Mouse (Mus musculus) lung, embryonic 14.5 days (tissue): ENCODE data around the gene Fkbp15. TPM values are rescaled to one million over a fixed set of nuclear protein-coding genes. Genes with fewer than 3 reads are reported as not detected.

Experiments
- ATAC-seq: fragments of 200-750 bp; cut with Nextera tagmentation; 2 replicates; pipeline ENCODE4 v1.8.0; 2017; ENCODE audit warnings: mild to moderate bottlenecking, moderate TSS enrichment, moderate library complexity; ENCODE audit not compliant: insufficient read depth
- DNase-seq: peaks from one replicate; pipeline ENCODE4 v3.0.0-alpha.2; 2015
- H3K27ac ChIP-seq: fragments of 300-500 bp; sonication (generic); 2 replicates; pipeline ENCODE4 v1.5.1; 2014; ENCODE audit warnings: low read depth, mild to moderate bottlenecking, moderate library complexity
- H3K27me3 ChIP-seq: fragments of 300-500 bp; sonication (generic); 2 replicates; pipeline ENCODE4 v1.6.1; 2014; ENCODE audit warnings: low read length, control low read depth; ENCODE audit not compliant: insufficient read depth
- H3K36me3 ChIP-seq: fragments of 300-500 bp; sonication (generic); 2 replicates; pipeline ENCODE4 v1.6.1; 2014; ENCODE audit warnings: control low read depth; ENCODE audit not compliant: insufficient read depth
- H3K4me1 ChIP-seq: fragments of 300-500 bp; sonication (generic); 2 replicates; pipeline ENCODE4 v1.6.1; 2014; ENCODE audit warnings: antibody characterized with exemption, control low read depth; ENCODE audit not compliant: insufficient read depth
- H3K4me2 ChIP-seq: fragments of 300-500 bp; sonication (generic); 2 replicates; pipeline ENCODE4 v1.6.1; 2014; ENCODE audit warnings: mild to moderate bottlenecking
- H3K4me3 ChIP-seq: fragments of 300-500 bp; sonication (generic); 2 replicates; pipeline ENCODE4 v1.5.1; 2014; ENCODE audit warnings: low read depth, low read length
- H3K9ac ChIP-seq: fragments of 300-500 bp; sonication (generic); 2 replicates; pipeline ENCODE4 v1.6.1; 2014
- H3K9me3 ChIP-seq: fragments of 300-500 bp; sonication (generic); 2 replicates; pipeline ENCODE4 v1.6.1; 2016; ENCODE audit warnings: low read depth, low read length, control low read depth
- CTCF ChIP-seq: IDR thresholded peaks from 2 replicates; pipeline ENCODE4 v1.5.1; 2016; ENCODE audit warnings: antibody characterized with exemption, low read depth
- WGBS: fragments of 180-500 bp; shearing (Covaris S2); extraction: QIAGEN DNeasy Blood & Tissue Kit; methylation state at CpG from one replicate; pipeline ENCODE4 v1.1.7; 2014; 5-methylcytosine and 5-hydroxymethylcytosine counted together
- polyA plus RNA-seq: library from polyadenylated mRNA; unstranded; fragments of >200 nt; fragmentation: Nextera tagmentation; extraction: Ambion mirVana; gene quantifications from 2 replicates; pipeline ENCODE4 v1.2.1, GENCODE M21; 2014

The Fkbp15 gene
- polyA plus RNA-seq, 1 experiment from 2014 or later, result 26.6 TPM

GRCm38 (mm10) chr4:62383752-62384151, 23.4 kb upstream of the Fkbp15 start:
- Histone ChIP-seq H3K4me3 (no peak overlapping the region), H3K4me2 (no peak overlapping the region), H3K4me1 (no peaks in the 10 kb centered on the region), H3K27me3 (no peaks in the 10 kb centered on the region), H3K9ac (no peak overlapping the region), H3K9me3 (no peaks in the 10 kb centered on the region), H3K27ac (no peak overlapping the region), H3K36me3 (peaks cover 22% of the 10 kb centered on the region)
- DNase-seq, result no peak
- WGBS, result 58% methylated on average over 7 of the region's 7 CpGs
- TF ChIP-seq CTCF, result no peak
- no peak for ATAC-seq

- no peak overlapping the region for H3K4me2 ChIP-seq
- H3K4me1 ChIP-seq, result no peaks in the 10 kb centered on the region
- 77% methylated on average over 6 of the region's 6 CpGs for WGBS
- no peak overlapping the region for H3K27ac ChIP-seq
- H3K9ac ChIP-seq, result no peak overlapping the region
- no peak overlapping the region for H3K4me3 ChIP-seq
- TF ChIP-seq CTCF, result no peak
- no peaks in the 10 kb centered on the region for H3K9me3 ChIP-seq
- H3K27me3 ChIP-seq, result no peaks in the 10 kb centered on the region
- ATAC-seq (no peak), DNase-seq (no peak)
- H3K36me3 ChIP-seq, result peaks cover 18% of the 10 kb centered on the region
These were observed 22.9 kb upstream of the Fkbp15 start for GRCm38 (mm10) chr4:62383207-62383606.

- Histone ChIP-seq H3K36me3 (peaks cover 6% of the 10 kb centered on the region; the same call in 1 of the 2 replicates), H3K4me2 (no peak overlapping the region), H3K27me3 (no peaks in the 10 kb centered on the region), H3K9ac (no peak overlapping the region), H3K4me3 (no peak overlapping the region), H3K27ac (no peak overlapping the region), H3K4me1 (no peaks in the 10 kb centered on the region), H3K9me3 (no peaks in the 10 kb centered on the region)
- TF ChIP-seq CTCF, result no peak
- ATAC-seq, result no peak
- no peak for DNase-seq
- 68% methylated on average over 9 of the region's 9 CpGs for WGBS
These were observed 19.5 kb upstream of the Fkbp15 start for GRCm38 (mm10) chr4:62379724-62380381.

- no peak for DNase-seq
These were observed 15.8 kb upstream of the Fkbp15 start for GRCm38 (mm10) chr4:62376123-62376522.

GRCm38 (mm10) chr4:62374342-62374741, 14.0 kb upstream of the Fkbp15 start:
- no peak for TF ChIP-seq CTCF
- WGBS, result 49% methylated on average over 4 of the region's 4 CpGs
- no peak overlapping the region for H3K27ac ChIP-seq
- H3K4me2 ChIP-seq, result no peak overlapping the region
- H3K27me3 ChIP-seq, result no peaks in the 10 kb centered on the region
- H3K36me3 ChIP-seq, result no peaks in the 10 kb centered on the region
- no peaks in the 10 kb centered on the region for H3K4me1 ChIP-seq
- no peaks in the 10 kb centered on the region for H3K9me3 ChIP-seq
- ATAC-seq (no peak), DNase-seq (no peak)
- H3K4me3 ChIP-seq, result no peak overlapping the region
- no peak overlapping the region for H3K9ac ChIP-seq

More at GRCm38 (mm10) chr4:62376123-62376522, 15.8 kb upstream of the Fkbp15 start:
- Histone ChIP-seq H3K9ac (no peak overlapping the region), H3K9me3 (no peaks in the 10 kb centered on the region), H3K4me2 (no peak overlapping the region), H3K27me3 (no peaks in the 10 kb centered on the region), H3K4me1 (no peaks in the 10 kb centered on the region), H3K36me3 (no peaks in the 10 kb centered on the region), H3K4me3 (no peak overlapping the region), H3K27ac (no peak overlapping the region)
- 76% methylated on average over 2 of the region's 2 CpGs for WGBS
- ATAC-seq, result no peak
- no peak for TF ChIP-seq CTCF

- H3K36me3 ChIP-seq, result no peaks in the 10 kb centered on the region
- DNase-seq (no peak), ATAC-seq (no peak)
- TF ChIP-seq CTCF, result no peak
- H3K27ac ChIP-seq, result no peak overlapping the region
- WGBS, result 44% methylated on average over 7 of the region's 7 CpGs
- H3K9me3 ChIP-seq, result no peaks in the 10 kb centered on the region
- H3K4me3 ChIP-seq, result no peak overlapping the region
- no peak overlapping the region for H3K9ac ChIP-seq
- H3K4me2 ChIP-seq, result no peak overlapping the region
- H3K4me1 ChIP-seq, result no peaks in the 10 kb centered on the region
- no peaks in the 10 kb centered on the region for H3K27me3 ChIP-seq
These were observed 13.3 kb upstream of the Fkbp15 start for GRCm38 (mm10) chr4:62373668-62374067.

GRCm38 (mm10) chr4:62372818-62373520, 12.6 kb upstream of the Fkbp15 start:
- 87% methylated on average over 9 of the region's 9 CpGs for WGBS
- no peaks in the 10 kb centered on the region for H3K9me3 ChIP-seq
- no peaks in the 10 kb centered on the region for H3K36me3 ChIP-seq
- TF ChIP-seq CTCF, result no peak
- no peak overlapping the region for H3K27ac ChIP-seq
- DNase-seq, result no peak
- H3K4me2 ChIP-seq, result no peak overlapping the region
- H3K4me3 ChIP-seq, result no peak overlapping the region
- H3K4me1 ChIP-seq, result no peaks in the 10 kb centered on the region
- no peak for ATAC-seq
- H3K27me3 ChIP-seq, result no peaks in the 10 kb centered on the region
- no peak overlapping the region for H3K9ac ChIP-seq
